Mouse (Mus musculus) kidney, adult 2 months (tissue): Measurements from ENCODE around the gene Tgm6. TPM values are rescaled to one million over a fixed set of nuclear protein-coding genes. Genes with fewer than 3 reads are reported as not detected.

Experiments
- DNase-seq: peaks from one replicate; pipeline ENCODE4 v3.0.0; 2021
- H3K27ac ChIP-seq: fragments of 200-500 bp; 2 replicates; pipeline ENCODE4 v1.5.1; 2012; ENCODE audit warnings: low read depth, low read length, control low read depth, inconsistent platforms; ENCODE audit not compliant: insufficient read depth
- H3K27me3 ChIP-seq: fragments of 200-500 bp; replicated peaks from 2 replicates; pipeline ENCODE4 v1.6.1; 2012; ENCODE audit warnings: mild to moderate bottlenecking, moderate library complexity, low read length, inconsistent platforms; ENCODE audit not compliant: control insufficient read depth, insufficient read depth
- H3K36me3 ChIP-seq: fragments of 200-500 bp; 2 replicates; pipeline ENCODE4 v1.6.1; 2012; ENCODE audit warnings: mild to moderate bottlenecking, moderate library complexity, low read length, inconsistent platforms; ENCODE audit not compliant: control insufficient read depth, insufficient read depth
- H3K4me1 ChIP-seq: fragments of 200-500 bp; 2 replicates; pipeline ENCODE4 v1.6.1; 2011; ENCODE audit warnings: low read length; ENCODE audit not compliant: control insufficient read depth, insufficient read depth
- H3K4me3 ChIP-seq: fragments of 200-500 bp; 2 replicates; pipeline ENCODE4 v1.5.1; 2011; ENCODE audit warnings: mild to moderate bottlenecking, low read depth, low read length, control low read depth; ENCODE audit not compliant: insufficient read depth
- CTCF ChIP-seq: fragments of 200-500 bp; conservative IDR thresholded peaks from 2 replicates; pipeline ENCODE4 v1.5.1; 2011; ENCODE audit warnings: low read depth, mild to moderate bottlenecking, control low read depth, low read length, moderate library complexity, mixed read lengths; ENCODE audit not compliant: insufficient read depth, insufficient read length
- POLR2A ChIP-seq: fragments of 200-500 bp; IDR thresholded peaks from one replicate; pipeline ENCODE4 v1.6.1; 2011; ENCODE audit warnings: low read depth, low read length, control low read depth
- WGBS: fragments of 180-500 bp; shearing (Covaris S2); methylation state at CpG from one replicate; pipeline ENCODE4 v1.1.7; 2018; 5-methylcytosine and 5-hydroxymethylcytosine counted together
- polyA plus RNA-seq: library from polyadenylated mRNA; depleted of rRNA; stranded (reverse); fragments of >200 nt; gene quantifications from 2 replicates; pipeline ENCODE4 v1.2.3, GENCODE M21; 2012

Gene Tgm6
- polyA plus RNA-seq, 1 experiment: not detected

DNA sequence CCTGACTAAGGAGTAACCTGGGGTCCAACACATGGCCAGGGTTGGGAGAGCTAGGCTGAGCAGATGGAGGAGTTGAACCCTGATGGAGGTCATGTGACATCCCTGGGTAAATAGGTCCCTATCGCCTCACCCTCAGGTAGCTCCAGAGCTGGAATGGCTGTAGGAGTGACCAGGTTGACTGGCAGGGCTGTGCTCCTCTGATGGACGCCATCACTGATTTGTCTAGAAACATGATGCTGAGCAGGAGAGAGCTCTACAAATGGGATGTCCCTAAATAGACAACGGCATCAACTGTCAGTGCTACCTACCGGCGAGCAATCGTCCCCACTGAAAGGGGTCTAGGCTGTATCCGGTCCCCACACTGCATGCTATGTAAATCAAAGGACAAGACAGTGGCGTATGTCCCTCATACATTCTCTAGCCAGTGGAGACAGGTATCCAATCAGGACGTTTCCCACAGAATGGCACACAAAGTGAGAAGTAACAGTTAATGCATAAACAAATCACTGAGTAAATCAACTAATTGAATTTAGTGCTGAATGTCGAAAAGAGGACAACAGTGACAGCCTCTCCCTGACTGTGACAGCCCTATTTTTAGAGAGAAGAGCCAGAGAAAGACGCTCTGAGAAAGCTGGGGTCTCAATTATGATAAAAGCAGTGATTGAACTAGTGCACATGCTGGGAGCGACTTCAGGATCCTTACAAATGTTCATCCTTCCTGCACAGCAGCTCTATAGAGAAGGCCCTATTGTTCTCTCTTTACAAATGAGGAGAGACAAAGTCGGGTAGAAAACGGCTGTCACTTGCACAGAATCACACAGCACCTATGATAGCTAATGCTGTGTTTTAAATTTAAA lies 45.2 kb downstream of the Tgm6 start:
- WGBS: 76% methylated on average over 14 of the region's 14 CpGs
- Histone ChIP-seq H3K36me3 (no peaks in the 10 kb centered on the region), H3K27me3 (no peaks in the 10 kb centered on the region), H3K4me3 (no peak overlapping the region), H3K27ac (no peak overlapping the region), H3K4me1 (no peaks in the 10 kb centered on the region)
- no peak for TF ChIP-seq POLR2A
- TF ChIP-seq CTCF: no peak
- no peak for DNase-seq

DNA sequence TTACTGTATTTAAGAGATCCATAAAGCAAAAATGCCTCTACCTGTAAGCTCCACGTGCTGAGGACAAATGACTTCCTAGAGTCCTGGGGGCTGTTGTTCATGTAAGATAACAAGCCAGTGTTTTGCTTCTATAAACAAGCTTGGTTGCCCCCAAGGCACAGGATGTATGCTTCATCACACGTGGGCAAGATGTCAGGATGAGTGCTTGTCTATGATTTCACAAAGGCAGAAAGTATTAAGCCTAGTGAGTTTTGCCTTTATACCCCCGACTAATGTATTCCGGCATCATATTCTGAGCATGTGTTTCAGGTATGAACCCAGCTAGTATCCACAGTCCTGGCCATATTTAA lies 45.8 kb downstream of the Tgm6 start:
- H3K4me3 ChIP-seq: no peak overlapping the region
- H3K36me3 ChIP-seq: no peaks in the 10 kb centered on the region
- no peak overlapping the region for H3K27ac ChIP-seq
- TF ChIP-seq CTCF (no peak), POLR2A (no peak)
- H3K27me3 ChIP-seq: no peaks in the 10 kb centered on the region
- no peak for DNase-seq
- WGBS: 54% methylated on average over 4 of the region's 4 CpGs
- no peaks in the 10 kb centered on the region for H3K4me1 ChIP-seq

DNA sequence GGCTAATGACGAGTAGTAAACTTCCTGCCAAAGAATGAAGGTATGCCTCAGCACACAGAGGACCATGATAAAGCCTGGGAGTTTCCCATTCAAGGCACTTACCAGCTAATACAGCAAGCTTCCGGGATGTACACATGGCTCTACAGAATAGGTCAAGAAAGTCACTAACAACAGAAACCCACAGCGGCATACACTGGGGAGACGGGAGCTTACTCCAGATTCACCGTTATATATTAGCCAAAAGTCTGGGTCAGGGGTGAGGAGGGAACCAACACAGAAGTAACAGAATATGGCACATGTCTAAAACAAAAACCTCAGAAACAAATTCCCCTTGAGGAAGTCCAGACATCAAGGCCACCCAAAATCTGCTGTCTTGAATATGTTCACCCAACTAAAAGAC lies 50.5 kb downstream of the Tgm6 start:
- H3K4me3 ChIP-seq: no peak overlapping the region
- no peaks in the 10 kb centered on the region for H3K4me1 ChIP-seq
- 76% methylated on average over 5 of the region's 5 CpGs for WGBS
- H3K27me3 ChIP-seq: no peaks in the 10 kb centered on the region
- no peak for TF ChIP-seq POLR2A
- TF ChIP-seq CTCF: no peak
- H3K27ac ChIP-seq: no peak overlapping the region
- H3K36me3 ChIP-seq: no peaks in the 10 kb centered on the region
- DNase-seq: no peak

DNA sequence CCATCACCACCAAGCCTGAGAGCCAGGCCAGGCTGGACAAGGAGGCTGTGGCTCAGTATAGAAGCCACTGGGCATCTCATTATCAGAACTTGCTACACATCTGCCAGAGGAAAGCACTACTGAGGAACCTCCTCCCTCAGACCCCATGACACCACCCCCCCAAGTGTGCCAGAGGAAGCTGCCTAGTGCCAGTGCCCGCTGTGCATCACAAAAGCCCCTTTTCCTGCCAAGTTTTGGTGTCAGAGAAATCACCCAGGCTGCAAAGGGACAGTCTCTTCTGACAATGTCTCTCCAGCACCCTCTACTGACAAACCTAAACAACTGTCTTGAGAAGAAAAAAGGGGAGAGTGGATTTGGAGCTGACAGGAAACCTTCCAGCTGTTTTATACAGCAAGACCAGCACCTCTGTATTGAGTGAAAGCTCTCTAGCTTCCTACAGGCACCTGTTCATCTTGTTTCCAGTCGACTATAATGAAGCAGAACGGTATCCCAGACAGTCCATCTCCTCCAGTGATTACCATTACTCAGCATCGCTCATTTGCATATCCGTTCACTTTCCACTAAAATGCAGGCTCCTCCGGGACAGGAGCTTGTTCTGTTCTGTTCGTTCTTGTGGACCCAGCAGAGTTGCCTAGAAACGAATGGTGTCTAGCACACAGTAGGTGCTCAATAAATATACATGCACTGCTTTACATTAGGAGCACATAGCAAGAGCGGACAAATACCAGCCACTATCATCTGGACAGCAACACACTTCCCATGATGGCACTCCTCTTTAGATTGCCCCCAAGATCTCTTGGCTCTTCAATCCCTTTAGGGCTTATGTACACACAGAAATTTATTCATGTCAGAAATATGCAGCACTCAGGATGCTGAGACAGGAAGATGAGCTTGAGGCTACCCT lies 54.3 kb downstream of the Tgm6 start:
- H3K4me3 ChIP-seq: no peak overlapping the region
- 0 out of 2 replicates have a peak, but pooled peaks have one; percentile 27 for TF ChIP-seq CTCF
- no peak for TF ChIP-seq POLR2A
- H3K36me3 ChIP-seq: peaks cover 10% of the 10 kb centered on the region
- peak; percentile 34 for DNase-seq
- WGBS: 69% methylated on average over 9 of the region's 9 CpGs
- H3K4me1 ChIP-seq: no peaks in the 10 kb centered on the region
- no peak overlapping the region for H3K27ac ChIP-seq
- H3K27me3 ChIP-seq: no peaks in the 10 kb centered on the region

DNA sequence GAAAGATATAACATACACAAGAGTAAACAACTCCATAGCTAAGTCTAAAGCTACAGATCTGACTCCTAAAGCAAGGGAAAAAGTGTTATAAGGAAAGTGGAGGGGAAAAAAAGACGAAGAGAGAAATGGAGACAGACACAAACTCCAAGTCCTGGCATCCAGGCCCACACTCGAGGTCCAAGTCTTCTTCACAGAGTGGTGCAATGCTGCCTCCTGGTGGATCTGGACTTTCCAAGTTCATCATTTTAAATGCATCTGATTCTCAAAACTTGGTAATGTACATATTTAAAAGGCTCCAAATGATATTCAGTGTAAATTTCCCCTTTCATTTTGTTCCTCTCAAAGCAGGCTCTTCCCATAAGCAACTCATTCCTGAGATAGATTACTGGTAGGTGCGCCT lies 55.6 kb downstream of the Tgm6 start:
- peak; percentile 52 for DNase-seq
- no peak overlapping the region for H3K27ac ChIP-seq
- no peak overlapping the region for H3K4me3 ChIP-seq
- TF ChIP-seq POLR2A (no peak), CTCF (peak; percentile 65)
- WGBS: 46% methylated on average over 3 of the region's 3 CpGs
- H3K36me3 ChIP-seq: peaks cover 18% of the 10 kb centered on the region
- no peaks in the 10 kb centered on the region for H3K27me3 ChIP-seq
- H3K4me1 ChIP-seq: no peaks in the 10 kb centered on the region

DNA sequence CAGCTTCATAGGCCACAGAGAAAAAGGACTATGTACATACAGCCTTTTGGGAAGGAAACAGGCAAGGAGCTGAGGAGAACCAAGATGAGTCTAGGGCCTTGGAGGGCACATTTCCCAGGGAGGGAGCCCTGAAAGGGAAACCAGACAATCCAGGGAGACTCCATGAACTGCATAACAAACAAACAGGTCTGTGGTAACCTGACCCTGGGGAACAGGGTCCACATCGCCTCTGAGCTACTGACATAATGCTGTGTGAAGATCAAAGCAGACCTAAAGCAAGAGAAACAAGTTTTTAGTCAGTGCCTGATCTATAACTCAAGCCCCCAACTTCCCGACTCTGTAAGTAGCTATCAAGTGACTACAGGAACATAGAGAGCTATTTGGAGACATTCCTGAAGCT lies 59.5 kb downstream of the Tgm6 start:
- Histone ChIP-seq H3K4me1 (0 out of 2 replicates have a peak, but pooled peaks cover under 1% of the 10 kb centered on the region), H3K27me3 (no peaks in the 10 kb centered on the region), H3K4me3 (no peak overlapping the region), H3K36me3 (peaks cover 29% of the 10 kb centered on the region), H3K27ac (no peak overlapping the region)
- no peak for TF ChIP-seq POLR2A
- TF ChIP-seq CTCF: no peak
- no peak for DNase-seq
- 64% methylated on average over 2 of the region's 2 CpGs for WGBS

DNA sequence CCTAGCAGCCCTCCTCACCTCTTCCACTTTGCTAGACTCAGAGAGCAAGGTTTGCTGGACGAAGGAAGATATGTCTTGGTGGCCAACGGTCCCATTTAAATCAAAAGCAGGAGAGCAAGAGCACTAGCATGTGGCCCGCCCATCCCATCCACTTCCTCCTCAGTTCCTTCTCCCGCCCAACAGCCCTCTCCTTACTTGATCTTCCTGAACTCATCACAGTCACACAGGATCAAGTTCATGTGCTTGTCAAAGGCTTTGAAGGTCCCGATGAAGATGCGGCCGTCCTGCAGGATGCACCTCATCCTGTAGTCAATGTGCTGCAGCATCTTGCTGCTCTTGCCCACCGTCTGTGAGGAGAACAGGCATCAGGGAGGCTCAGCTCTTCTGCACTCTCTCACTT lies 64.6 kb downstream of the Tgm6 start:
- Histone ChIP-seq H3K36me3 (peaks cover 16% of the 10 kb centered on the region), H3K4me3 (no peak overlapping the region), H3K27ac (no peak overlapping the region), H3K27me3 (no peaks in the 10 kb centered on the region), H3K4me1 (peaks cover 6% of the 10 kb centered on the region)
- no peak for TF ChIP-seq CTCF
- TF ChIP-seq POLR2A: no peak
- DNase-seq: no peak
- WGBS: 29% methylated on average over 8 of the region's 8 CpGs
